Mouse (Mus musculus): ENCODE measurements around the gene Rps6kc1. TPM values are rescaled to one million over a fixed set of nuclear protein-coding genes. Genes with fewer than 3 reads are reported as not detected.

Rps6kc1 gene
- total and polyA plus RNA-seq, 3 experiments = 7.8 to 18.0 (median 12.5) TPM

DNA sequence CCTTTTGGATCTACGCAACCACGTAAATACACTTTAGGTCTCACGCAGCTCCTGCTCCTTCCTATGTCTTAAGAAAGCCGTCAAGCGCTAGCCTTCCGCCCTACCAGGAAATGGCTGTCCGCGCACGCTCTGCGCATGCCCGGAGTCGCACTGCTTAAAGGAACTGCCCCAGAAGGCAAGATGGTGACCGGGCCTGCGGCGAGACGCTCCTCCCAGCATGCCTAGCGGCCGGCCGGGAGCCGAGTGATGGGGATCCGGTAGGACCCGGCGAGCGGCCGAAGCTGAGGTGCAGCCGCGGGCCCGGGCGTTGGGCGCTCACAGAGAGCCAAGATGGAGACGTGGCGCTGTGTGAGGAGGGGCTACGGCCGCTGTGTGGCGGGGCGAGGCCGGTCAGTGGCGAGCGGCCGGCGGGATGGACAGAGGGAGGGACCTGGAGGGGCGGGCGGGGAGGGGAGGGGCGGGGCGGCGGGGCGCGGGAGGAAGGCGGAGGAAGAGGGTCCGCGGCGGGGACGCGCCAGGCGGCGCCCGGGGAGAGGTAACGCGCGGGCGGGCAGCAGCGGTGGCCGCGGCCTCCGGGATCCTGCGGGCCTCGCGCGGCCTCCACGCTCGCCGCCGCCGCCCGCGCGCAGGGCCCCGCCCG, 16.9 kb upstream of the Rps6kc1 start (continued):
- TF ChIP-seq NRF1 (IDR thresholded peaks at IDR 0.05; ENCODE audit: low read depth, low read length) (peak; percentile 98), POLR2AphosphoS2 (IDR thresholded peaks at IDR 0.05; ENCODE audit: low read depth, low read length) (peak; percentile 89), MYC (IDR thresholded peaks at IDR 0.05; ENCODE audit: low read depth, low read length) (no peak), UBTF (IDR thresholded peaks at IDR 0.05; ENCODE audit: low read depth, low read length) (peak; percentile 78), RAD21 (IDR thresholded peaks at IDR 0.05; ENCODE audit: low read depth, low read length) (no peak), USF1 (IDR thresholded peaks at IDR 0.05; ENCODE audit: low read depth, low read length) (no peak), MAFK (IDR thresholded peaks at IDR 0.05; ENCODE audit: insufficient replicate concordance, low read length) (no peak), TCF12 (IDR thresholded peaks at IDR 0.05; ENCODE audit: low read depth, low read length) (peak; percentile 86), KAT2A (IDR thresholded peaks at IDR 0.05; ENCODE audit: insufficient replicate concordance, low read length) (peak; percentile 85; the same call in 1 of the 2 replicates), IRF4 (IDR thresholded peaks at IDR 0.05; ENCODE audit: low read depth, low read length) (no peak), SMC3 (IDR thresholded peaks at IDR 0.05; ENCODE audit: low read depth, low read length) (no peak), CHD2 (IDR thresholded peaks at IDR 0.05; ENCODE audit: low read length) (no peak), TBP (conservative IDR thresholded peaks at IDR 0.05; ENCODE audit: low read depth, low read length) (peak; percentile 87), ZC3H11A (IDR thresholded peaks at IDR 0.05; ENCODE audit: low read depth, low read length) (no peak), MAX (IDR thresholded peaks at IDR 0.05; ENCODE audit: low read length) (no peak), ELF1 (IDR thresholded peaks at IDR 0.05; ENCODE audit: low read depth, low read length) (peak; percentile 99), ZKSCAN1 (IDR thresholded peaks at IDR 0.05; ENCODE audit: borderline replicate concordance, low read depth, low read length) (no peak), RCOR1 (conservative IDR thresholded peaks at IDR 0.05; ENCODE audit: low read depth, low read length) (0 out of 2 replicates have a peak, but pooled peaks have one; percentile 21), JUN (IDR thresholded peaks at IDR 0.05; ENCODE audit: insufficient read depth, low read depth, low read length) (no peak), NELFE (IDR thresholded peaks at IDR 0.05; ENCODE audit: low read depth, low read length) (peak; percentile 93), BHLHE40 (IDR thresholded peaks at IDR 0.05; ENCODE audit: low read depth, low read length) (no peak)

DNA sequence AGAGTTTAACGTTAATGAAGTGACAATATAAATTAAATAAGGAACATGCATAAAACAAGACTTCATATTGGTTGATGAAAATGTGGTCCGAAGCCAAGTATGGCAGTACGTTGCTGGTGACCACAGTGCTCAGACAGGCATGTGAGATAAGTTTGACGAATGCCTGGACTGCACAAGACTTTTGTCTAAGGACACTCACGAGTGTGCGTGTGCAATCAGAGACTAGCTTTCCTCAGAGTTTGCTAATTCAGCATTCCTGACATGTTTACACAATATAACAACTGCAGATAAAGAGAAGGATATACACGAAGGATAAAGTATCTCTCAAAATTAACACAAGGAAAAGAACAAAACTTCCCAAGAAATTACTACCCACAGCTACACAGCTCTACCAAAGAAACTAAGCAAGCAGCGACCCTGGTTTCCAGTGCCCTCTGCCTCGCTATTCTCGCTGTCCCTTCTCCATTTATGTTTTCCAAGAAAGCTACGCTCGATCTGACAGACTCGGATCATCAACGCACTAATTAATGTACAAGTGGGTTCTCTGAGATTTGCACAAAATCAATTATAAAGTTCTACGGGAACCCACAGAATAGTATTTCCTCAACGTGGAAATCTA, 16.3 kb upstream of the Rps6kc1 start:
- in situ Hi-C loops (cut with MboI; ENCODE audit: low pct_ligation_motif_present, low pct_unique_long_range_greater_than_20kb, low sequenced_read_pairs) (no loop called here), dilution Hi-C loops (cut with MboI; ENCODE audit: extremely low pct_ligation_motif_present, extremely low pct_unique_long_range_greater_than_20kb, low sequenced_read_pairs) (no loop called here)
- Histone ChIP-seq H3K9ac (ENCODE audit: insufficient read depth, low read depth) (peak overlapping the region; percentile 100), H3K4me2 (ENCODE audit: insufficient read depth, low read depth, poor library complexity, severe bottlenecking) (peak overlapping the region; percentile 88), H3K4me3 (replicated peaks in 1 of 3; ENCODE audit: low read depth in 2 of 3, low read length in 2 of 3, poor library complexity in 1 of 3) (peak overlapping the region; percentile 70 to 95 (median 77)), H3K36me3 (replicated peaks in 1 of 2; ENCODE audit: control insufficient read depth in 1 of 2, insufficient read depth in 1 of 2, low read length in 1 of 2) (peaks cover 1 to 14% of the 10 kb centered on the region in 2 experiments), H3K4me1 (ENCODE audit: control insufficient read depth in 1 of 2, insufficient read depth in 2 of 2) (peaks cover 0 to 21% of the 10 kb centered on the region in 2 experiments; a peak in 3 of 4 replicates), H3K9me3 (replicated peaks; ENCODE audit: low read length) (no peaks in the 10 kb centered on the region), H3K27ac (ENCODE audit: insufficient read depth, low read depth) (no peak overlapping the region), H3K79me2 (replicated peaks; ENCODE audit: control insufficient read depth, extremely low read depth, insufficient read depth, poor library complexity, severe bottlenecking) (peaks cover 3% of the 10 kb centered on the region; the same call in 1 of the 2 replicates), H3K27me3 (replicated peaks) (no peaks in the 10 kb centered on the region)
- 0 out of 2 replicates have a peak, but pooled peaks have one; percentile 19 for TF ChIP-seq MAX (IDR thresholded peaks at IDR 0.05; ENCODE audit: low read length)
- TF ChIP-seq E2F4 (IDR thresholded peaks at IDR 0.05; ENCODE audit: insufficient replicate concordance, low read depth, low read length) = no peak
- no peak; the same call in 1 of the 2 replicates for TF ChIP-seq POLR2AphosphoS2 (IDR thresholded peaks at IDR 0.05; ENCODE audit: low read depth, low read length)
- no peak for TF ChIP-seq SMC3 (IDR thresholded peaks at IDR 0.05; ENCODE audit: low read depth, low read length)
- no peak for TF ChIP-seq JUN (IDR thresholded peaks at IDR 0.05; ENCODE audit: insufficient read depth, low read depth, low read length)
- DNase-seq (ENCODE audit: extremely low read depth) = peak; percentile 22

All from CH12.LX (cell line).